Mouse (Mus musculus) neural tube, embryonic 10.5 days (tissue): ENCODE data around the gene Prr18.
A peak's percentile ranks its signal among the peaks of the same experiment; 100 is the strongest.

Experiments
- DNase-seq: peaks from one replicate; pipeline ENCODE4 v3.0.0-alpha.2; 2017; ENCODE audit warnings: low spot score; ENCODE audit errors: extremely low spot score

Gene Prr18

GRCm38 (mm10) chr17:8388463-8388862 is 51.2 kb downstream of the Prr18 start:
- DNase-seq, result peak; percentile 60

- no peak for DNase-seq
Observed at GRCm38 (mm10) chr17:8388990-8389789, 51.9 kb downstream of the Prr18 start.

GRCm38 (mm10) chr17:8389790-8390095 is 52.5 kb downstream of the Prr18 start:
- no peak for DNase-seq

GRCm38 (mm10) chr17:8390487-8390886 is 53.2 kb downstream of the Prr18 start:
- no peak for DNase-seq
